Mouse (Mus musculus): ENCODE data around the gene Atg2b. TPM values are rescaled to one million over a fixed set of nuclear protein-coding genes. Genes with fewer than 3 reads are reported as not detected.

Gene Atg2b
- total and polyA plus RNA-seq, 2 experiments from 2014 or later = 9.1 to 43.5 TPM

GRCm38 (mm10) chr12:105625798-105626197 is 59.2 kb downstream of the Atg2b start:
- Histone ChIP-seq H3K27ac (ENCODE audit: low read depth, low read length) (no peak overlapping the region), H3K9me3 (ENCODE audit: low read length) (no peaks in the 10 kb centered on the region), H3K4me2 (ENCODE audit: low read depth, low read length, poor library complexity, severe bottlenecking) (no peak overlapping the region), H3K9ac (replicated peaks; ENCODE audit: low read length, poor library complexity, severe bottlenecking) (no peak overlapping the region), H3K27me3 (ENCODE audit: insufficient read depth, low read length) (no peaks in the 10 kb centered on the region), H3K4me3 (ENCODE audit: low read depth, low read length) (no peak overlapping the region), H3K36me3 (ENCODE audit: insufficient read depth, low read length) (peaks cover 50% of the 10 kb centered on the region), H3K4me1 (ENCODE audit: insufficient read depth, low read length) (no peaks in the 10 kb centered on the region)
- whole genome bisulfite sequencing = 83% methylated on average over 7 of the region's 7 CpGs
- ATAC-seq (ENCODE audit: low FRiP score) = no peak
- TF ChIP-seq CTCF (IDR thresholded peaks at IDR 0.05) = no peak
- no peak for DNase-seq (ENCODE audit: low spot score)

- 53% methylated on average over 12 of the region's 12 CpGs for WGBS
These were observed 62.0 kb downstream of the Atg2b start for GRCm38 (mm10) chr12:105622981-105623539.

GRCm38 (mm10) chr12:105622048-105622447 is 63.0 kb downstream of the Atg2b start:
- Histone ChIP-seq H3K9ac (replicated peaks; ENCODE audit: low read length, poor library complexity, severe bottlenecking) (no peak overlapping the region), H3K4me3 (ENCODE audit: low read depth, low read length) (no peak overlapping the region), H3K4me2 (ENCODE audit: low read depth, low read length, poor library complexity, severe bottlenecking) (no peak overlapping the region), H3K27me3 (ENCODE audit: insufficient read depth, low read length) (no peaks in the 10 kb centered on the region), H3K4me1 (ENCODE audit: insufficient read depth, low read length) (no peaks in the 10 kb centered on the region), H3K27ac (ENCODE audit: low read depth, low read length) (no peak overlapping the region), H3K36me3 (ENCODE audit: insufficient read depth, low read length) (peaks cover 66% of the 10 kb centered on the region), H3K9me3 (ENCODE audit: low read length) (no peaks in the 10 kb centered on the region)
- DNase-seq (ENCODE audit: low spot score) (no peak), ATAC-seq (ENCODE audit: low FRiP score) (no peak)
- 94% methylated on average over 7 of the region's 7 CpGs for WGBS
- TF ChIP-seq CTCF (IDR thresholded peaks at IDR 0.05) = no peak

More at GRCm38 (mm10) chr12:105622981-105623539, 62.0 kb downstream of the Atg2b start:
- ATAC-seq (ENCODE audit: low FRiP score) (no peak), DNase-seq (ENCODE audit: low spot score) (no peak)
- peaks cover 63% of the 10 kb centered on the region for H3K36me3 ChIP-seq (ENCODE audit: insufficient read depth, low read length)
- no peak for TF ChIP-seq CTCF (IDR thresholded peaks at IDR 0.05)
- H3K4me2 ChIP-seq (ENCODE audit: low read depth, low read length, poor library complexity, severe bottlenecking) = no peak overlapping the region
- H3K9ac ChIP-seq (replicated peaks; ENCODE audit: low read length, poor library complexity, severe bottlenecking) = no peak overlapping the region
- no peak overlapping the region for H3K27ac ChIP-seq (ENCODE audit: low read depth, low read length)
- no peaks in the 10 kb centered on the region for H3K4me1 ChIP-seq (ENCODE audit: insufficient read depth, low read length)
- H3K4me3 ChIP-seq (ENCODE audit: low read depth, low read length) = no peak overlapping the region
- H3K9me3 ChIP-seq (ENCODE audit: low read length) = no peaks in the 10 kb centered on the region
- no peaks in the 10 kb centered on the region for H3K27me3 ChIP-seq (ENCODE audit: insufficient read depth, low read length)

GRCm38 (mm10) chr12:105613559-105613958 is 71.5 kb downstream of the Atg2b start:
- WGBS = 93% methylated on average over 10 of the region's 10 CpGs
- DNase-seq (ENCODE audit: low spot score) (no peak), ATAC-seq (ENCODE audit: low FRiP score) (no peak)
- no peak overlapping the region for H3K27ac ChIP-seq (ENCODE audit: low read depth, low read length)
- H3K9me3 ChIP-seq (ENCODE audit: low read length) = no peaks in the 10 kb centered on the region
- H3K27me3 ChIP-seq (ENCODE audit: insufficient read depth, low read length) = no peaks in the 10 kb centered on the region
- H3K36me3 ChIP-seq (ENCODE audit: insufficient read depth, low read length) = peaks cover 32% of the 10 kb centered on the region
- H3K9ac ChIP-seq (replicated peaks; ENCODE audit: low read length, poor library complexity, severe bottlenecking) = no peak overlapping the region
- no peak for TF ChIP-seq CTCF (IDR thresholded peaks at IDR 0.05)
- no peak overlapping the region for H3K4me3 ChIP-seq (ENCODE audit: low read depth, low read length)
- H3K4me2 ChIP-seq (ENCODE audit: low read depth, low read length, poor library complexity, severe bottlenecking) = no peak overlapping the region
- H3K4me1 ChIP-seq (ENCODE audit: insufficient read depth, low read length) = no peaks in the 10 kb centered on the region

GRCm38 (mm10) chr12:105611748-105612147 is 73.3 kb downstream of the Atg2b start:
- Histone ChIP-seq H3K27ac (ENCODE audit: low read depth, low read length) (no peak overlapping the region), H3K4me3 (ENCODE audit: low read depth, low read length) (no peak overlapping the region), H3K9ac (replicated peaks; ENCODE audit: low read length, poor library complexity, severe bottlenecking) (no peak overlapping the region), H3K27me3 (ENCODE audit: insufficient read depth, low read length) (no peaks in the 10 kb centered on the region), H3K36me3 (ENCODE audit: insufficient read depth, low read length) (peaks cover 16% of the 10 kb centered on the region), H3K9me3 (ENCODE audit: low read length) (no peaks in the 10 kb centered on the region), H3K4me2 (ENCODE audit: low read depth, low read length, poor library complexity, severe bottlenecking) (no peak overlapping the region), H3K4me1 (ENCODE audit: insufficient read depth, low read length) (no peaks in the 10 kb centered on the region)
- TF ChIP-seq CTCF (IDR thresholded peaks at IDR 0.05) = peak; percentile 96
- 14% methylated on average over 7 of the region's 7 CpGs for WGBS
- ATAC-seq (ENCODE audit: low FRiP score) = peak; percentile 82
- DNase-seq (ENCODE audit: low spot score) = peak; percentile 92

GRCm38 (mm10) chr12:105611045-105611444 is 74.0 kb downstream of the Atg2b start:
- H3K4me2 ChIP-seq (ENCODE audit: low read depth, low read length, poor library complexity, severe bottlenecking) = no peak overlapping the region
- no peak overlapping the region for H3K9ac ChIP-seq (replicated peaks; ENCODE audit: low read length, poor library complexity, severe bottlenecking)
- TF ChIP-seq CTCF (IDR thresholded peaks at IDR 0.05) = no peak
- H3K27ac ChIP-seq (ENCODE audit: low read depth, low read length) = no peak overlapping the region
- H3K27me3 ChIP-seq (ENCODE audit: insufficient read depth, low read length) = no peaks in the 10 kb centered on the region
- DNase-seq (ENCODE audit: low spot score) (no peak), ATAC-seq (ENCODE audit: low FRiP score) (no peak)
- H3K4me1 ChIP-seq (ENCODE audit: insufficient read depth, low read length) = no peaks in the 10 kb centered on the region
- no peak overlapping the region for H3K4me3 ChIP-seq (ENCODE audit: low read depth, low read length)
- H3K9me3 ChIP-seq (ENCODE audit: low read length) = no peaks in the 10 kb centered on the region
- H3K36me3 ChIP-seq (ENCODE audit: insufficient read depth, low read length) = peaks cover 9% of the 10 kb centered on the region
- 95% methylated on average over 2 of the region's 2 CpGs for WGBS
